Mouse (Mus musculus) stomach, postnatal 0 days (tissue): ENCODE data around the gene Isl1.

ENCODE experiments used
- CTCF ChIP-seq: IDR thresholded peaks from 2 replicates; pipeline ENCODE4 v1.5.1; 2016; ENCODE audit warnings: antibody characterized with exemption, low read depth, mild to moderate bottlenecking, moderate library complexity
- EP300 ChIP-seq: optimal IDR thresholded peaks from 2 replicates; pipeline ENCODE3; 2016; ENCODE audit warnings: antibody characterized with exemption

GRCm38 (mm10) chr13:116279207-116279772, 30.2 kb downstream of the Isl1 start:
- TF ChIP-seq CTCF, result no peak
- TF ChIP-seq EP300, result no peak
